Mouse (Mus musculus) cerebral cortex, adult 2 months (tissue): ENCODE results near the gene Vmn2r46.

Source experiments
- WGBS: fragments of 180-500 bp; shearing (Covaris S2); methylation state at CpG from one replicate; pipeline ENCODE4 v1.1.7; 2018; 5-methylcytosine and 5-hydroxymethylcytosine counted together

The Vmn2r46 gene

GRCm38 (mm10) chr7:9770471-9770870 lies at the start of gene Vmn2r46:
TSS of gene Vmn2r46 (minus strand) at chr7:9770571.
- no CpG with 5 or more reads among the region's 1 CpGs for WGBS
